In the genomic region with DNA sequence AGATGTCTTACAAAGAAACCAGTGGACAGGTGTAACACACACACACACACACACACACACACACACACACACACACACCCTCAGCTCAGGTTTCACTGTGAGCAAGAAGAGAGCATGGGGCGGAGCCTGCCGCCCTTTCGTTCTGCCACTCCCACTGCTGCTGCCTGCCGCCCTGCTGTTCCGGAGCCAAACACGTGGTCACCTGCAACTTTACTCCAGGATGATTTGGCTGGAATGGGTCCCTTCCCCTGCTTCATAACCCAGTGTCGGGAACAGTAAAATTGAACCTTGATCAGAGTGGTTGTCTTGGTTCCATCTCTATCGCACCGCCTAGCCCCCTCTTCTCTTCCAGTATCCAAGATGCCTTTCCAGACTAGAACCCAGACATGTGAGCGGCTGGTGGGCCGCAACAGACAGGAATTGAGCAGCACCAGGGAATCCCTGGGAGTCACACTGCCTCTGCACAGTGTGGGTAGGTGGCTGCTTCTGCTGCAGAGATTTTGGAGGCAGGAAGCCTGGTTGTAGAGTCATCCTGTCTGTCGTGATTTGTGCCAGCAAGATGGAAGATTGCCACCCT, we compare ENCODE assay signal across 8 mouse cellular contexts. TPM values are rescaled to one million over a fixed set of nuclear protein-coding genes. Genes with fewer than 3 reads are reported as not detected.
DNase-seq lines count a peak whose midpoint lies in the region; ATAC-seq lines count a peak whose summit lies in the region.

No protein-coding gene starts in this region.

- intact Hi-C loops in heart, postnatal 25 days (cut with DNase I): no loop called here

- H3K27ac ChIP-seq in heart, embryonic 13.5 days (replicated peaks): no peak overlapping the region
- H3K27ac ChIP-seq in kidney, embryonic 14.5 days (ENCODE audit: low read depth, low read length): no peak overlapping the region
- no peak overlapping the region for H3K27ac ChIP-seq in limb, embryonic 11.5 days (replicated peaks; ENCODE audit: low read depth, low read length)

- ATAC-seq in heart, embryonic 13.5 days (ENCODE audit: extremely low read depth, insufficient number of reproducible peaks, low FRiP score, low TSS enrichment): no peak
- ATAC-seq in kidney, embryonic 14.5 days (ENCODE audit: low FRiP score, low TSS enrichment): peak; percentile 89
- peak; percentile 75; the same call in 1 of the 2 replicates for ATAC-seq in limb, embryonic 11.5 days (ENCODE audit: insufficient number of reproducible peaks, low FRiP score, low TSS enrichment, low read depth)

- 0 out of 2 replicates have a peak, but pooled peaks cover 8% of the 10 kb centered on the region for H3K9me3 ChIP-seq in heart, embryonic 13.5 days
- no peaks in the 10 kb centered on the region for H3K9me3 ChIP-seq in kidney, embryonic 14.5 days (ENCODE audit: control insufficient read depth, low read length)
- no peaks in the 10 kb centered on the region for H3K9me3 ChIP-seq in limb, embryonic 11.5 days (ENCODE audit: control insufficient read depth, low read length)

- peak overlapping the region; percentile 57 for H3K4me2 ChIP-seq in heart, embryonic 13.5 days
- H3K4me2 ChIP-seq in kidney, embryonic 14.5 days (replicated peaks; ENCODE audit: low read depth, low read length): peak overlapping the region; percentile 19; the same call in 1 of the 2 replicates
- peak overlapping the region; percentile 1; the same call in 1 of the 2 replicates for H3K4me2 ChIP-seq in limb, embryonic 11.5 days (ENCODE audit: low read depth, severe bottlenecking)

- H3K27me3 ChIP-seq in heart, embryonic 13.5 days (replicated peaks): no peaks in the 10 kb centered on the region
- no peaks in the 10 kb centered on the region for H3K27me3 ChIP-seq in kidney, embryonic 14.5 days (ENCODE audit: control insufficient read depth, insufficient read depth, low read length)
- H3K27me3 ChIP-seq in limb, embryonic 11.5 days (ENCODE audit: control insufficient read depth, insufficient read depth, low read length): no peaks in the 10 kb centered on the region

- peaks cover 7% of the 10 kb centered on the region; the same call in 1 of the 2 replicates for H3K4me1 ChIP-seq in heart, embryonic 13.5 days
- no peaks in the 10 kb centered on the region for H3K4me1 ChIP-seq in kidney, embryonic 14.5 days (ENCODE audit: control insufficient read depth, insufficient read depth, low read length)
- no peaks in the 10 kb centered on the region for H3K4me1 ChIP-seq in limb, embryonic 11.5 days (ENCODE audit: control insufficient read depth, insufficient read depth, low read length)

- H3K4me3 ChIP-seq in heart, embryonic 13.5 days: peak overlapping the region; percentile 22; the same call in 1 of the 2 replicates
- H3K4me3 ChIP-seq in kidney, embryonic 14.5 days (ENCODE audit: low read length): no peak overlapping the region
- peak overlapping the region; percentile 0; the same call in 1 of the 2 replicates for H3K4me3 ChIP-seq in limb, embryonic 11.5 days (ENCODE audit: low read depth, low read length)

- no peaks in the 10 kb centered on the region for H3K36me3 ChIP-seq in heart, embryonic 13.5 days
- H3K36me3 ChIP-seq in kidney, embryonic 14.5 days (ENCODE audit: control insufficient read depth, insufficient read depth, low read length): no peaks in the 10 kb centered on the region
- H3K36me3 ChIP-seq in limb, embryonic 11.5 days (ENCODE audit: control insufficient read depth, insufficient read depth, low read length): no peaks in the 10 kb centered on the region

- 22% methylated on average over 12 of the region's 12 CpGs for WGBS in heart, embryonic 13.5 days
- WGBS in kidney, embryonic 14.5 days: 21% methylated on average over 12 of the region's 12 CpGs
- 23% methylated on average over 12 of the region's 12 CpGs for WGBS in limb, embryonic 11.5 days

- DNase-seq in heart, postnatal 25 days (ENCODE audit: low spot score): no peak
- peak; percentile 67 to 76 for DNase-seq in adrenal gland, postnatal 36 days
- DNase-seq in frontal cortex, adult 2 months (ENCODE audit: extremely low spot score in 1 of 2, low spot score in 1 of 2): peak; percentile 67 to 85
- DNase-seq in limb, embryonic 11.5 days (ENCODE audit: low spot score): peak; percentile 65
- DNase-seq in right cerebral cortex, postnatal 14 days: peak; percentile 48
- DNase-seq in spleen, adult 12 weeks (ENCODE audit: low spot score): no peak

- H3K9ac ChIP-seq in heart, embryonic 13.5 days: no peak overlapping the region; the same call in 1 of the 2 replicates
- no peak overlapping the region for H3K9ac ChIP-seq in kidney, embryonic 14.5 days (ENCODE audit: low read depth, low read length)
- H3K9ac ChIP-seq in limb, embryonic 11.5 days (ENCODE audit: low read length): no peak overlapping the region

RNA-seq across cellular contexts. Expression of a gene that starts 59.4 kb away (rescaled TPM):
- 15.2 and 17.7 TPM in 2 replicates for polyA plus RNA-seq in heart, embryonic 13.5 days (2015; fragmentation: Nextera tagmentation; extraction: Ambion mirVana)
- total RNA-seq in heart, postnatal 25 days (2021): 10 to 100 TPM; 21.6 to 31.3 TPM
- 10 to 100 TPM; 11.1 to 18.8 TPM for total RNA-seq in adrenal gland, postnatal 36 days (2021)
- polyA plus RNA-seq in frontal cortex, adult 2 months (2012; rRNA removed): 39.5 and 41.4 TPM in 2 replicates
- 28.6 and 39.2 TPM in 2 replicates for polyA plus RNA-seq in kidney, embryonic 14.5 days (2014; fragmentation: Nextera tagmentation; extraction: Ambion mirVana)
- 65.3 and 72.6 TPM in 2 replicates for polyA plus RNA-seq in limb, embryonic 11.5 days (2014; fragmentation: Nextera tagmentation; extraction: Ambion mirVana)

Comparison
In these comparisons a context has a peak if more than half of its experiments do, and no peak if none do; other contexts are left out.
1. H3K4me2 ChIP-seq: peak in every context shown above with its lines; median percentile 57 in heart, embryonic 13.5 days; 19 in kidney, embryonic 14.5 days; 1 in limb, embryonic 11.5 days.
2. DNase-seq: peak in adrenal gland, postnatal 36 days (2 of 2), frontal cortex, adult 2 months (2 of 2), limb, embryonic 11.5 days (single experiment) and right cerebral cortex, postnatal 14 days (single experiment); none in heart, postnatal 25 days (single experiment) and spleen, adult 12 weeks (single experiment).